Mouse (Mus musculus): ENCODE measurements around the gene Polr2a.

Gene Polr2a

DNA sequence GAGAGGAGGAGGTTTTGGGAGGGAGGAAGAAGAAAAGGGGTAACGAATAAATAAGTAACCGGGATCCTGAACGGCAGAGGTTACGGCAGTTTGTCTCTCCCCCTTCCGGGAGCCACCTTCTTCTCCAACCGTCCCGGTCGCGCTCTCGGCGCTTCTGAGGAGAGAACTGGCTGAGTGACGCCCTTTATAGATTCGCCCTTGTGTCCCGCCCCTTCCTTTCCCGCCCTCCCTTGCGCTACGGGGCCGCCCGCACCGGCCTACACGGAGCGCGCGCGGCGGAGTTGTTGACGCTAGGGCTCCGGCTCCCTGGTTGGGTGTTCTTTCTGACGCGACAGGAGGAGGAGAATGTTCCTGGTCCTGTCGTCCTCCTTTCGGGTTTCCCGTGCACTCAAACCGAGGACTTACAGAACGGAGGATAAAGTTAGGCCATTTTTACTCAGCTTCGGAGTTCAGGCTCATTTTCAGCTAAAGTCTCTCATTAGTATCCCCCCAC, at the start of gene Polr2a:
Gene Polr2a, minus strand, starts transcription at position 160 of the 493 bp plus-strand sequence.
- peak; percentile 94 to 97 for DNase-seq (ENCODE audit: low spot score in 2 of 2)

DNA sequence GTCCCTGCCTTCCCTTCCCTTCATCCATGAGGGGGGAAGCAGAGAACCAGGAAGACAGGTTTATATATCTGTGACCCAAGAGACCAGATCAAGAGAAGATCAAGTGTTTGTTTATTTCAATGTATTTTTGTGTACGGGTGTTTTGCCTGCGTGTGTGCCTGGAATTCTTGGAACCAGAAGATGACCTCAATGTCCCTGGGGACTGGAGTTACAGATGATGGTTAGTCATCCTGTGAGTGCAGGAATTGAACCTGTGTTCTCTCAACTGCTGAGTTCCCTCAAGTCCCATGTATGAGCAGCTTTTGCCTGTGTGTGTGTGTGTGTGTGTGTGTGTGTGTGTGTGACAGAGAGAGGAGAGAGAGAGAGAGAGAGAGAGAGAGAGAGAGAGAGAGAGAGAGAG, 49.2 kb upstream of the Polr2a start:
- DNase-seq (ENCODE audit: low spot score in 2 of 2): no peak

DNA sequence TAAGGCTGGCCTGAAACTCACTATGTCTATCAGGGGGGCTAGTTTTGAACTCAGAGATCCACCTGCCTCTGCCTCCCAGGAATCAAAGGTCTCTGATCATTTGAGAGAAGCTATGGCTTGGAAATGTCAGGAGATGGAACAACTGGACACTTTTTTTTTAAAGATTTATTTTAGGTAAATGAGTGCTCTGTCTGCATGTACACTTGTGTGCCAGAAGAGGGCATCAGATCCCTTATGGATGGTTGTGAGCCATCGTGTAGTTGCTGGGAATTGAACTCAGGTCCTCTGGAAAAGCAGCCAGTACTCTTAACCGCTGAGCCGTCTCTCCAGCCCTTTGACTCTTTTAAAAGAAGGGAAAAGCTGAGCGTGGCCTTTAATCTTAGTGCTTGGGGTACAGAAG, 47.9 kb upstream of the Polr2a start:
- DNase-seq (ENCODE audit: low spot score in 2 of 2): no peak

DNA sequence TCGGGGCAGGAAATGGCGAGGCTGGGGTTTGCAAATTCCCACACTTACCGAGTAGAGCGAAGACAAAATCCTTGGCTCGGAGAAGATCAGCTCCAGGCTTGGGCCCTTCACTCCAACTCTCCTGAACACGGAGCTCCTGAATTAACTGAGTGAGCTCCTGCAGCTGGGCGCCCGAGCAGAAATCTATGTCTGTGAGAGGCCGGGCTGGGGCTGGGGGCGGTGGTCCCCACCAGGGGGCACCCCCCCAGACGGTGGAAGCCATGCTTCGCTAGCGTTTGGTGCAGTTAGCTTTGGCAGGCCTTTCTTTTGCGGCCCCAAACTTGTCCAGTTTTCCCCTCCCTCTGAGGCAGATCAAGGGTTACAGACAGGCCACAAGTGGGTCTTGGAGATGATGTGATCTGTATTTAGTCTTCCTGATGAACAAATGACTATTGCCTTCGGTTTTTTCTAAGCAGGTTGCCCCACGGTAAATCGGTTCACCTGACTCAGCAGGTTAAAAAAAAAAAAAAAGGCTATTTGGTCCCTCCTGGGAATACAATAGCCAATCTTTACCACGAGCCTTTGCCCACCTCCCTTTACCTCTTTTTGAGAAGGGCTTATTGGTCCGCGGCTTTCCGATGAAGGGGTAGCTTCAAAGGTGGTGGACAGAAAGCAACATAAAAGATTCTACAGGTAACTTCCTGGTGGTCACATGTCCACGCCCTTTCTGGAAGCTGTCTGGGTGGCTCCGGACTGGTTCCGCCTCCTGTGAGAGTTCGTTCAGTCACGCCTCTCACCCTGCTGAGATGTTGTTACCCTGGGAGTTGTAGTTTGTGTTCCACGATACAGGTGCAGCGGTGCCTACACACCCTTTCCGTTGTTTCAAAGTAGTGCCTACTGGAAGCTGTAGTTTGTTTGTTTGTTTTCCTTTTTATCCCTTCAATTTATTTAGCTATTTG, 46.8 kb upstream of the Polr2a start, which contains the start of gene Tmem102:
Gene Tmem102, minus strand, starts transcription at position 653 of the 938 bp plus-strand sequence.
- no peak for DNase-seq (ENCODE audit: low spot score in 2 of 2)

DNA sequence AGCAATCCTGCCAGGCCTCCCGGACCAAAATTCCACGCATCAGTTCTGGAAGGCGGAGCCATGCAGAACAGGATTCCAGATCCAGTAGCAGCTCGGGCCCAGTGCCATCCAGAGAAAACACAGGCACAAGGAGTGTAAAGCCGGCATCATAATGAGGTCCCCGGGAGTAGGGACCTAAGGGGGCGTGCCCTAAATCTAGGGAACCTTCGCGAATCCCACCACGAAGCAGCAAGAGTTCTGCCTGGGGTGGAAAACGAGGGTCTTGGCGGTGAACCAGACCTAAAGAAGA, 46.2 kb upstream of the Polr2a start:
- no peak for DNase-seq (ENCODE audit: low spot score in 2 of 2)

DNA sequence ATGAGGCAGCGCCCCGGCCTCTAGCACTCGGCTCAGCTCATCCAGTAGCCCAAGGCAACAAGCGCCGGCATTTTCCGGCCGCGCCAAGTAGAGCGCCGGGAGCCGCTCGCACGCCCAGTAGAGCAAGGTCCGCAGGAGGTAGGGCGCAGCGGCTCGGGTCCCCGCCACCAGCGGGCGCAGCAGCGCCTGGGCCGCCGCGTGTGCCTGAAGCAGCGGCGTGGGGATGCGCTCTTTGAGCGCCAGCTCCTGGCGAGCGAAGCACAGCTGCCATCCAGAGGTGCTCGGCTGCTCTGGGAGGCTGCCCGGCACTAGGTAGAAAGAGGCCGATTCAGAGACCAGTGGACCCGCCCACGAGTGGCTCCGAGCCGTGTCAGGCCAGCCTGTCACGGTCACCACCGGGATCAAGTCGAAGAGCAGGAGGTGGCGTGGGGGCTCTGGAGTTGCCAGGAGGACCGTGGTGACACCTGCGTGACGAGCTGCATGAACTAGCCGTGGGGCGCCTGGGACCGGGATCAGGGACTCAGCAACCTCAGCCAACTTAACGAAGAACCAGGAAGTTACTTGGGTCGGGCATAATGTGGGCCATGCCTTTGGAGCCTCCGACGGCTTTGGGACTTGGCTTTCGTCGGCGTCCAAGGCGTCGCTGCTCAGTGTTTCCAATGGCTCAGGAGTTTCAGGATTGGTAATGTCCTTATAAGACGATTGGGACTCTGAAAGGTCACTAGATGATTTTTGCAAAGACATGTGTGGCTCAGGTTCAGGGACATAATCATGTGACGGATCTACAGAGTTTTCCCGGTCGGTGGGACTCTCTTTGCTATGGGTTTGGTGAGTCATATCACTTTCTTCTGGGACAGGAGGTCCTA, 45.6 kb upstream of the Polr2a start:
- DNase-seq (ENCODE audit: low spot score in 2 of 2): peak in 1 of 2 experiments; percentile 54

DNA sequence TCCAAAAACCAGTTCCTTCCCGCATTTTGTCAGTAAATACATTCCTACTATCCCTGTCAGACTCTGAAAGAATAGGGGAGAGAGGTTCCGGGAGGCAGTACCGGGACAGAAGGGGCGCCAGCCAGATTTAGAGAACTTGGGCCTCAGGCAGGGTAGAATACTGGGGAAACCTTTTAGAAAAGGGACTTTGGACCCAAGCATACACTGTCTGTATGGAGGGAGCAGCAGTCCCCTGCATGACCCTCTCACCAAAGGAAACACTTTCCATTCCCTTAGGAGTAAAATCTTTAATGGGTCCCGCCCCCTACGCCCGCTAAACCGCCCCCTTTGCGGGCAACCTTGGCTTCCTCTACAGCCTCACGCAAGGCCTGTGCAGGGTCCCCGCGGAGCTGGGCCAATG, 44.9 kb upstream of the Polr2a start:
- DNase-seq (ENCODE audit: low spot score in 2 of 2): no peak

DNA sequence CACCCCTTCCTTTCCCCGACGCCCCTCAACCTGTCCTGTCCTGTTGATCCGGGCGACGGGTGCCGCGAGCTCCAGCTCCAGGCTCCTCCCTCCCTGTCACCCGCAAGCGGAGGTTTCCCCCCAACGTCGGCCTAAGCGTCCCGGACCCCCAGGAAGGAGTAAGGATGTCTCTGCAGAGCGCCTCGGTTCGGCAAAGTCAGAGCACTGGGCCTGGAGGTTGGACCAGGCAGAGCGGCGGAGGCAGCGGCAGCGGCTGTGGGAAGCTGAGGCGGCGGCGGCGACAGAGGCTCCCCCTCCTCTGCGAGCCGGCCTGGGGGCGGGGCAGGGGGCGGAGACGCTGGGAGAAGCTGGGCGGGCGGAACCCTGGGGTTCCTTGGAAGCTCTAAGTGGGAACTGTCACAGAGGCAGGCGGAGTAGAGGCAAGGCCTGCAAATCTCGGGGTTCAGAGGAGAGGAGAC, 44.2 kb upstream of the Polr2a start:
- DNase-seq (ENCODE audit: low spot score in 2 of 2): peak; percentile 70 to 76

DNA sequence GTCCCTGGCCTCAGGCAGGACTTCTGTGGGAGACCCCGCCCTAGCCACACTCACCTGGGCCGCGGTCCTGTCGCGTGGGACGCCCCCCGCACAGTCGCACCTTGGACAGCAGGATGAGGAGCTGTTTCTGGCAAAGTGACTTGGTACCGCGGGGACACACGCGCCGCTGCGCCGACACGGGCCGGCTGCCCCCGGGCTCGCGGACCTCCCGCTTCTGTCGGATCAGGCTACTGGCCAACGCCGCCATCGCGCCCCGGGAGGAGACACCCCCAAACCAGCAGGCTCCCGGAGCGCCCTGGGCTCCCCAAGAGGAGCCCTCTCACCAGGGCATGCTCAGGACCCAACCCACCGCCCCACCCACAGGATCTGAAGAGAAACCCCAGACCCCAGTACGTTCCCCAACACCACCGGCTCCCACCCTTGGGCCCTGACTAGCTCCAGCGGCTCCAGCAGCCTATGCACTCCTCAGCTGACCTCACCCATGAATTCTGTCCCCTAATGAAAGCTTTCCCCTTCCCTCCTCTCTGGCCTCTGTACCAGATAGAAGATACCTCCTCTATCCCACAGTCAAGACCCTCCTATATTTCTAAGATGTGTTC, 43.0 kb upstream of the Polr2a start, which contains the start of gene Fgf11:
Gene Fgf11, minus strand, starts transcription at position 479 of the 599 bp plus-strand sequence.
- no peak for DNase-seq (ENCODE audit: low spot score in 2 of 2)

DNA sequence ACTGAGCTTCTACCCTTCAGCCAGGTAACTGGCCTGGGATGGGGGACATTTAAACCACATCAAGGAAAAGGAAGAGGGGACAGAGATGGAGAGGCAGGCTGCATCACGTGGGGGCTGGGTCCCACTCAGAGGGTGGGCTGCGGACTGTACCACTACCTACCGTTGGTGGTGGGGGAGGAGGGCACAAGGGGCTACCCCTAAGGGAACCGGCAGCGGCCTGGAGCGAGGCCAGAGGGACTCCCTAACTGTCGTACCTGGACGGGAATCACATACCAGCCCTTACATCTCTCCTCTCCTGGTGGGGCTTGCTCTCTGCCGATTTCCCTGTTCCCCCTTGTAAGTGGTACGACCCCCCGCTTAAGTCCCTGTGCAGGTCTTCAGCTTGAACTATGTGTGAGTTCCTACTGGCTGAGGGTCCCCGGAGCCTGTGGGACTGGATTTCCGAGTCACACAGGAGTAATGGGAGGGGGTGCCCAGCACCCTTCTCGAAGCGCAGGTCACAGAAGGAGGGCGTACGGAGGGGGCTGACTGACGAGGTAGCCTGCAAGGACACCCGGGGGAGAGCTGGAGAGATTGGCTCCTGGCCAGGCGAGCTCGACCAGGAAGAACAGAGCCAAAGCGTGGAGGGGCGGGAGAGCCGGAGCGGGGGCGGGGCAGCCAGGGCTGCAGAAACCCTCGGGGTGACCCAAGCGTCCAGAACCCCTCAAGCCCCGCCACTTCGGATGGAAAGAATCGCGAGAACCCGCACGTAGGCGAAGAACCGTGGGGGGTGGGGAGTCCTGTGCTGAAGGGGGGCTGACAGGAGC, 42.2 kb upstream of the Polr2a start:
- DNase-seq (ENCODE audit: low spot score in 2 of 2): peak in 1 of 2 experiments; percentile 71

DNA sequence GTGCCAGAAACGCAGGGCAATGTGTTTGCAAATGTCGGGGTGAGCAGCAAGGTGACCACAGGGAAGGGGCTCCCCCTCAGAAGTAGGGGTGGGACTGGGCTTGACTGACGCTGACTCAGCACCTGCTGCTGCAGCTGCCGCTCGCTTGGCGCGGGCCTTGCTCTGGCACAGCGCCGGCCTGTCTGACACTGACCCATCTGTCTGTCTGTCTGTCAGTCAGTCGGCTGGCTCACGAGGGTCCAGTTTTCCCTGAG, 41.6 kb upstream of the Polr2a start:
- peak in 1 of 2 experiments; percentile 78 for DNase-seq (ENCODE audit: low spot score in 2 of 2)

DNA sequence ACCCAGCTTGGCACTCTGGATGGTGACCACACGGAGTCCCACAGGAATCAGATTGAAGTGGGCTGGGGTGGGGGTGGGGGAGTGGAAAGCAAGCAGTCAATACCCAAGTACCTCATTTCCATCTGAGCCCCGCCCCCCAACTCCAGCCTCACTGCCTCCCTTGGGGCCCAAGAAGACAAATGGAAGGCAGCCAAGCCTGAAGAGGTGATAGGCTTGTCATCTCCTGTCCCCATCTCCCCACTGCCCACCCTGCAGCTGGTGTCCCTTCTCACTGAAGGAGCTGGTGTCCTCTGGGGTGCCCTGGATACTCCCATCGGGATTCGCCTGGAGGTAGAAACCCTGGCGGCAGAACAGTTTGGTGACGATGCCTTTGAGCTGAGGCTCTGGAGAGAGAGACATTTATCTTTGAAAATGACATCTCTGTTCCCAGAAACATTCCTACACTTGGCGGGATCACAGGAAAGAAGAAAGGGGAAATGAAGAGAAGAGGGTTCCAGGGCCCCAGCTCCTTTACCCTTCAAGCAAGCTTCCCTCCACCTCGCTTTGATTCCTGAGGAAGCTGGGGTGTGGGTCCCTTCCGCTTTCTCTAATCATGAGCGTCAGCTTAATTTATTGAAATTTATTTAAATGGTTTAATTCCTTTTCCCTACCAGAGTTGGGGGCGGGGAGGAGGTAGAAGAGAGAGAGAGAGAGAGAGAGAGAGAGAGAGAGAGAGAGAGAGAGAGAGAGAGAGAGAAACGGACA, 41.1 kb upstream of the Polr2a start:
- DNase-seq (ENCODE audit: low spot score in 2 of 2): peak in 1 of 2 experiments; percentile 45

DNA sequence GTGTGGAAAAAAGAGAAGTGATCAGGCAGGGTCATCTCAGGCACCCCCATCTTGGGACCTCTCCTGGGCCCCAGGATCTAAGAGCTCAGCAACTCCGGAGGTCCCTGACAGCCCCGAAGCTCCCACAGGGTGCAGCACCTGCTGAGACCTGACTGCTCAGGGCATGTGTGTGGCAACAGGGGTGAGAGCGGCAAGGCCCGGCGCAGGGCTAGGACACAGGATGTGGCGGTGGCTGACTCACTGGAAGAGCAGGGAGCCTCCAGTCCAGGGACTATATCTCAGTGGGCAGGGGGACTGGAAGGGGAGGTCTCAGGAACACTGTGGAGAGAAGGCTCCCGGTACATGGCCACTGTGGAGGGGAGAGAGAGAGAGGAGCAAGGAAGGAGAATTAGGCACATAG, 39.5 kb upstream of the Polr2a start:
- no peak for DNase-seq (ENCODE audit: low spot score in 2 of 2)

DNA sequence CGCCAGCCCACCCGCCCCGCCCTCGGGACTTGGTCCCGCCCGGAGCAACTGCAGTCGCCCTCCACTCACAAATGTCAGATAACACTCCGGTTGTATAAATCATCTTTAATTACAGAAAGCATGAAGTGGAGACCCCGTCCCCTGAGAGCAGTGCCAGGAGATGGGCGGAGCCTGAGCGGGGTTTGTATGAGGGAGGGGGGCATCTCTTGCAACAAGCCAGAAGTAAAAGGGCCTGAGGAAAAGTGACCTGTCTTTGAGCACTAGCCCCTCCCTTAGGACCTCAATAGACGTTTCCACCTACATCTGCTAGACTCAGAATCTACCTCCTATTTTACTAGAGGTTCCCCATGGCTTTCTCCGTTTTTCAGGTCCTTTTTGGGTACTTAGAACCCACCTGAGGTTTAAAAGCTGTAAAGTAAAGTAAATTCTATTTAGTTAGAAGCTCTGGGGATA, 37.6 kb upstream of the Polr2a start:
- DNase-seq (ENCODE audit: low spot score in 2 of 2): no peak

DNA sequence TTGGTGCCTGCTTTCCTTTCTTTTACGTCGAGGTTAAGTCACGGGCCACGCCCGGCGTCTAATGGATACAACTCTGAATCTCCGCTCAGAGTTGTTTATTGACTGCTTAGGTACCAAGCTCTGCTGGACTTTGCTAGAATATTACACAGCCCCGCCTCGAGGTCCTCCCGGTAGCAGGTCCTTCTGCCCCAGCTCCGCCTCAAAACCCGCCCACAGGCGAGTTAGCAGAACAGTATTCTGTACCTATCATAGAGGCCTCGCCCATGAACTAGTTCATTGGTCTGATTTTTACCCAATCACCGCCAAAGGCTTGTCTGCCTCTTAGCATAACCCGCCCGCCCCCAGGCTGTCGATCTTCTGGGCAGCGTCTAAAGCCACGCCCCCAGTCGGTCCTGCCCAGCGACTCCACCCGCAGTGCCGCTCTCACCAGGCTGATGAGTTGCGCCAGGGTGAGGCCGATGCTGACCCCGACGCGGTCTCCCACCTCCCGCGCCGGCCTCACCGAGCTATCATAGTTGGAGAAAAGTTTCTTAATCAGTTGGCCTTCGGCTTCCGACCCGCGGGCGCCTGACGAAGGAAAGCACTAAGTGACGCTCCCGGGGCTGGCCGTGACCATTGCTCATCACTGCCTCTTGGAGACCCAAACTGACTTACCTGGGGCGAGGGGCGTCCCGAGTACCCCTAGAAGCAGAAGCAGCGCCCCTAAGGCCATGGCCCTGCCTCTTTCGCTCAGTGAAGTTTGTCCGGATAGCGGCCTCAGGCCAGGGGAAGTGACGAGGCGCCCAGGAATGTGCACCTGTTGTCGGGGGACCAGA, 36.9 kb upstream of the Polr2a start, which contains the start of gene Chrnb1:
Gene Chrnb1, minus strand, starts transcription at position 776 of the 815 bp plus-strand sequence.
- peak; percentile 59 to 81 for DNase-seq (ENCODE audit: low spot score in 2 of 2)

DNA sequence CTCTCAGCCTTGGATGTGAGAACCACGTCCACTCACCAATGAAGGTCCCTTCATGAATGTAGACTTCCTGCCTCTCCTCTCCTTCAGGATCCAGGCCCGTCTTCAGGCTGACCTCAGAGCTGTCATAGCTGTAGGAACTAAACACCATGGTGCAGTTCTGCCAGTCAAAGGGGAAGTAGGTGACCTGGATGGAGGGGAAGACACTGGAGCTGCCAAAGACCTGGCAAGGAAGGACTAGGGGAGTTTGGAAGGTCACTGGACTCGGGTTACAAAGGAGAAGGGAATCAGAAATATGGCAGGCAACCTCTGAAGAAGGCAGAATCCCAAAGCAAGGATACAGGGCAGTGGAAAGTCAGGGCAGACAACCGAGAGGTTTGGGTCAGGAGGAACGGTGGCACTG, 35.0 kb upstream of the Polr2a start:
- no peak for DNase-seq (ENCODE audit: low spot score in 2 of 2)

DNA sequence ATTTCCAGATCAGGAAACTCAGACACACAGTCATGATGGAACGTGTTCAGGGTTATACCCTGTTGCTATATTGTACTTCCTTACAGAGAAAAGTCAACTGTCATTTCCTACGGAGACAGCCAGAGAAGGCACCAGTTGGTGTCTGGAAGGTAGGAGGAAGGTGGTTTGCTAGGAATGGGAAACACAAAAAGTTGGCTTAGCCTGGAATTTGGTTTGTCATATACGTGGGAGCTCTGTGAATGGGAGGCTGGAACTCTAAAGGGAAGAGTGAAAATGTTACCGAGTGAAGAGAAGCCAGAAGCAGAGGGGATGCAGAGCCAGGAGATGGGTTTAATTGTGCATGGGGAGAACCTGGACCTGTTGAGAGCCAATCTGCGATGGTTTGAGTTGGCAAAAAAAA, 33.0 kb upstream of the Polr2a start:
- no peak for DNase-seq (ENCODE audit: low spot score in 2 of 2)

DNA sequence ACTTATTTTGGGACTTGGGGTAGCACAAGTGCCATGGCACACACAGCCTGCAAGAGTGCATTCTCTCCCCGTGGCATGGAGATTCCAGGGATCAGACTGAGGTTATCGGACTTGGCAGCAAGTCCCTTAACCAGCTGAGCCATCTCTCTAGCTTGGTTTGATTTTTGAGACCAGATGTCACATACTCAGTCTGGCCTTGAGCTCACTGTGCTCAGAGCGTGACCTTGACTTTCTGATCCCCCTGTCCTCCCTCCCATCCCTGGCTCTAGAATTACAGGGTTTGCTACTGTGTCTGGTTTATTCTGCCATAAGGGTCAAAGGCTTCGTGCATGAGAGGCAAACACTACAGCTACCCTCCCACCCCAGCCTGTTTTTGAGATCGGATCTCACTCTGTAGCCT, 31.0 kb upstream of the Polr2a start:
- no peak for DNase-seq (ENCODE audit: low spot score in 2 of 2)

DNA sequence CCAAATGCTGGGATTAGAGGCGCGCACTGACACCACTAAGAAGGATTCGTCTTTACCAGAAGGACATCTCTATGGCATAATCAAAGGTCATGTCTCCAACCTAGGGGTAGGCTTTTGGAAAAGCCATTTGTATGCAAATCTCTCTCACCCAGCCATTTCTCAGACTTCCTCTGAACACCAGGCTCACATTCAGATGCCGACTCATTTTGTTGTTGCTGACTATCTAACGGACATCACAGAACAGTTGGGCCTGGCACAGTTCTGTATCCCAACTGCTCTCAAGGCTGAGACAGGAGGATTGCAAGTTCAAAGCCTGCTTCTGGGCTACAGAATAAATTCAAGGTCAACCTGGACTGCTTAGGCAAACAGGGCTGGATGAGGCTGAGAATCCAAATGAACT, 28.9 kb upstream of the Polr2a start:
- no peak for DNase-seq (ENCODE audit: low spot score in 2 of 2)
